In the genomic region with DNA sequence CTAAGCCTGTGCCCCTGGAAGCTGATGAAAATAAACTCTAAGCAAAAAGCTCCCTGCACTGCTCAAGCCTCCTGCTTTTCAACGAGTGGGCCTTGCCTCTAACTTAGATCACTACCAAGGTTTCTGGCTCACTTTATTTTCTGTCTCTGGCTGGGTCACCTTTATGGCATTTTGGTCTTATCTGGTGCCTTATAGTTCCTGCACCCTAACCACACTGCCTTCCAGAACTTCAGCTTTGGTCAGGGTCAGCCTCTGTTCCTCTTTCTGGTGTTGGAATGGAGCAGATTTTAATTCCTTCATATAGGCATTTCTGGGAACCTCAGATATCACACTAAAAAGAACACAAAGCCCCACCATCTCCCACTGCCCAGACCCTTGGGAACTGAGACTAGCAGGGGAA, we compare ENCODE assay signal across 20 mouse cellular contexts. TPM values are rescaled to one million over a fixed set of nuclear protein-coding genes. Genes with fewer than 3 reads are reported as not detected.
DNase-seq lines count a peak whose midpoint lies in the region; ATAC-seq lines count a peak whose summit lies in the region.
"Had no signal": no experiment of that assay in that cellular context is flagged by ENCODE, and none has a peak within 500 bp of the region (broad histone marks: within the 10 kb centered on the region; RNA-seq: fewer than 3 reads in every experiment).

No protein-coding gene starts in this region.

- H3K9ac ChIP-seq in forebrain, embryonic 13.5 days: no peak overlapping the region
- H3K9ac ChIP-seq in forebrain, embryonic 12.5 days: no peak overlapping the region
- no peak overlapping the region for H3K9ac ChIP-seq in limb, embryonic 13.5 days
- H3K9ac ChIP-seq: embryonic facial prominence, embryonic 13.5 days; heart, embryonic 12.5 days; hindbrain, embryonic 15.5 days had no signal

- no peak overlapping the region for H3K4me3 ChIP-seq in forebrain, embryonic 13.5 days
- no peak overlapping the region for H3K4me3 ChIP-seq in forebrain, embryonic 12.5 days (replicated peaks)
- H3K4me3 ChIP-seq in limb, embryonic 13.5 days: no peak overlapping the region
- H3K4me3 ChIP-seq in limb, embryonic 10.5 days: no peak overlapping the region
- H3K4me3 ChIP-seq: embryonic facial prominence, embryonic 13.5 days; heart, adult 2 months; heart, embryonic 12.5 days; hindbrain, embryonic 15.5 days had no signal

- DNase-seq in limb, embryonic 10.5 days (ENCODE audit: low spot score): no peak
- DNase-seq in kidney, adult 8-10 months: no peak
- DNase-seq: B cell, adult 2 months; cerebellum, adult 11 months; cerebellum, adult 8-10 months; gastrocnemius, postnatal 10 days; heart, adult 2 months had no signal

- peak overlapping the region; percentile 84 for H3K27ac ChIP-seq in forebrain, embryonic 13.5 days
- no peak overlapping the region for H3K27ac ChIP-seq in forebrain, embryonic 12.5 days
- H3K27ac ChIP-seq in limb, embryonic 13.5 days: peak overlapping the region; percentile 74; the same call in 1 of the 2 replicates
- H3K27ac ChIP-seq in limb, embryonic 10.5 days: no peak overlapping the region
- H3K27ac ChIP-seq: embryonic facial prominence, embryonic 13.5 days; heart, adult 2 months; hindbrain, embryonic 15.5 days had no signal

- no peak for ATAC-seq in forebrain, embryonic 13.5 days
- no peak for ATAC-seq in forebrain, embryonic 12.5 days (ENCODE audit: low FRiP score)
- no peak for ATAC-seq in limb, embryonic 13.5 days (ENCODE audit: low FRiP score, low read depth)
- ATAC-seq in hematopoietic stem cell, adult 5-6 weeks (replicated peaks in 1 of 2; ENCODE audit: insufficient read depth in 1 of 2, low FRiP score in 2 of 2, low TSS enrichment in 1 of 2, low read depth in 1 of 2, poor library complexity in 2 of 2, severe bottlenecking in 2 of 2): peak; percentile 76
- no peak for ATAC-seq in monocyte, adult 5-6 weeks (replicated peaks; ENCODE audit: insufficient number of reproducible peaks, low FRiP score, low TSS enrichment, poor library complexity, severe bottlenecking)
- ATAC-seq: CD4-positive, CD25-positive, alpha-beta regulatory T cell, adult 4 months had no signal

- H3K4me2 ChIP-seq in forebrain, embryonic 13.5 days: no peak overlapping the region
- H3K4me2 ChIP-seq in forebrain, embryonic 12.5 days: no peak overlapping the region
- no peak overlapping the region for H3K4me2 ChIP-seq in limb, embryonic 13.5 days (replicated peaks)
- H3K4me2 ChIP-seq: embryonic facial prominence, embryonic 13.5 days; heart, embryonic 12.5 days; hindbrain, embryonic 15.5 days had no signal

- no peaks in the 10 kb centered on the region for H3K27me3 ChIP-seq in forebrain, embryonic 13.5 days
- no peaks in the 10 kb centered on the region for H3K27me3 ChIP-seq in forebrain, embryonic 12.5 days
- H3K27me3 ChIP-seq in limb, embryonic 13.5 days: no peaks in the 10 kb centered on the region
- no peaks in the 10 kb centered on the region for H3K27me3 ChIP-seq in limb, embryonic 10.5 days (ENCODE audit: low read depth, poor library complexity, severe bottlenecking)
- H3K27me3 ChIP-seq: embryonic facial prominence, embryonic 13.5 days; heart, embryonic 12.5 days; hindbrain, embryonic 15.5 days had no signal

- H3K36me3 ChIP-seq in forebrain, embryonic 13.5 days (ENCODE audit: poor library complexity, severe bottlenecking): no peaks in the 10 kb centered on the region
- H3K36me3 ChIP-seq in forebrain, embryonic 12.5 days (replicated peaks): no peaks in the 10 kb centered on the region
- no peaks in the 10 kb centered on the region for H3K36me3 ChIP-seq in limb, embryonic 13.5 days
- H3K36me3 ChIP-seq in limb, embryonic 10.5 days: no peaks in the 10 kb centered on the region
- H3K36me3 ChIP-seq: embryonic facial prominence, embryonic 13.5 days; G1E; heart, embryonic 12.5 days; hindbrain, embryonic 15.5 days had no signal

- no peaks in the 10 kb centered on the region for H3K9me3 ChIP-seq in forebrain, embryonic 13.5 days (replicated peaks)
- no peaks in the 10 kb centered on the region for H3K9me3 ChIP-seq in forebrain, embryonic 12.5 days
- no peaks in the 10 kb centered on the region for H3K9me3 ChIP-seq in limb, embryonic 13.5 days
- no peaks in the 10 kb centered on the region for H3K9me3 ChIP-seq in limb, embryonic 10.5 days (replicated peaks)
- H3K9me3 ChIP-seq: embryonic facial prominence, embryonic 13.5 days; G1E; heart, embryonic 12.5 days; hindbrain, embryonic 15.5 days had no signal

- peaks cover 26% of the 10 kb centered on the region for H3K4me1 ChIP-seq in forebrain, embryonic 13.5 days
- 0 out of 2 replicates have a peak, but pooled peaks cover 6% of the 10 kb centered on the region for H3K4me1 ChIP-seq in forebrain, embryonic 12.5 days
- H3K4me1 ChIP-seq in limb, embryonic 13.5 days: peaks cover 20% of the 10 kb centered on the region
- peaks cover 6% of the 10 kb centered on the region for H3K4me1 ChIP-seq in limb, embryonic 10.5 days
- H3K4me1 ChIP-seq: heart, embryonic 12.5 days had no signal

- WGBS in forebrain, embryonic 13.5 days: 65% methylated on average over 1 of the region's 1 CpGs
- WGBS in forebrain, embryonic 12.5 days: 81% methylated on average over 1 of the region's 1 CpGs
- 69% methylated on average over 1 of the region's 1 CpGs for WGBS in limb, embryonic 13.5 days
- 73% methylated on average over 1 of the region's 1 CpGs for WGBS in limb, embryonic 10.5 days

RNA-seq across cellular contexts. Expression of gene Itprid1, which starts 34.0 kb away (rescaled TPM):
- polyA plus RNA-seq in forebrain, embryonic 13.5 days (2015; fragmentation: Nextera tagmentation; extraction: Ambion mirVana): 0.50 and 0.92 TPM in 2 replicates
- polyA plus RNA-seq in forebrain, embryonic 12.5 days (2016; fragmentation: Nextera tagmentation; extraction: Ambion mirVana): 0.06 and 0.08 TPM in 2 replicates
- polyA plus RNA-seq in limb, embryonic 13.5 days (2015; fragmentation: Nextera tagmentation; extraction: Ambion mirVana): 0.18 and 0.22 TPM in 2 replicates
- polyA plus RNA-seq in limb, embryonic 10.5 days (2016; fragmentation: Nextera tagmentation; extraction: Ambion mirVana): 0.04 TPM in 1 of 2 replicates, not detected in the other
- not detected in 2 replicates for total RNA-seq in hematopoietic stem cell, adult 5-6 weeks (2017)
- not detected in 3 replicates for total RNA-seq in monocyte, adult 5-6 weeks (2017)
- total RNA-seq: adrenal gland, postnatal 4 days; G1E; gastrocnemius, postnatal 10 days; gastrocnemius, postnatal 4 days; heart, adult 2 months; heart, postnatal 25 days had no signal
- polyA plus RNA-seq: CD4-positive, CD25-positive, alpha-beta regulatory T cell, adult 4 months; G1E; heart, embryonic 12.5 days had no signal

Comparison
In these comparisons a context has a peak if more than half of its experiments do, and no peak if none do; other contexts are left out.
1. H3K27ac ChIP-seq: peak in forebrain, embryonic 13.5 days (single experiment) and limb, embryonic 13.5 days (single experiment); none in forebrain, embryonic 12.5 days (single experiment) and limb, embryonic 10.5 days (single experiment).
2. ATAC-seq: peak in hematopoietic stem cell, adult 5-6 weeks (2 of 2); none in forebrain, embryonic 13.5 days (single experiment), forebrain, embryonic 12.5 days (single experiment), limb, embryonic 13.5 days (single experiment) and monocyte, adult 5-6 weeks (single experiment).